Mouse (Mus musculus): ENCODE measurements around the gene Mok.

Gene Mok

GRCm38 (mm10) chr12:110775628-110776426 is 64.9 kb downstream of the Mok start:
- in situ Hi-C loops (cut with MboI, MseI) = loop anchor here (25.0 kb wide), 1 partner anchor 764 kb away; no protein-coding TSS in a partner anchor

- in situ Hi-C loops (cut with MboI, MseI) = no loop called here
Measured at GRCm38 (mm10) chr12:110771961-110772360, 68.8 kb downstream of the Mok start.

GRCm38 (mm10) chr12:110770479-110771247 is 70.1 kb downstream of the Mok start:
- in situ Hi-C loops (cut with MboI, MseI) = no loop called here

GRCm38 (mm10) chr12:110769660-110770297 is 71.0 kb downstream of the Mok start:
- in situ Hi-C loops (cut with MboI, MseI) = no loop called here

- in situ Hi-C loops (cut with MboI, MseI) = no loop called here
Measured at GRCm38 (mm10) chr12:110768562-110768961, 72.2 kb downstream of the Mok start.

- in situ Hi-C loops (cut with MboI, MseI) = no loop called here
Measured at GRCm38 (mm10) chr12:110764531-110764930, 76.2 kb downstream of the Mok start.

- in situ Hi-C loops (cut with MboI, MseI) = no loop called here
Measured at GRCm38 (mm10) chr12:110762321-110762720, 78.4 kb downstream of the Mok start.

GRCm38 (mm10) chr12:110758932-110759331 is 81.8 kb downstream of the Mok start:
- in situ Hi-C loops (cut with MboI, MseI) = no loop called here

Measured in T-helper 1 cell (primary cell).